Mouse (Mus musculus) C2C12 (cell line): ENCODE data around the gene Slc23a4. TPM values are rescaled to one million over a fixed set of nuclear protein-coding genes. Genes with fewer than 3 reads are reported as not detected.

ENCODE experiments used
- H3K27me3 ChIP-seq: one replicate; pipeline ENCODE4 v1.6.1; 2011; ENCODE audit not compliant: control insufficient read depth, insufficient read depth, insufficient read length
- H3K36me3 ChIP-seq: one replicate; pipeline ENCODE4 v1.6.1; 2011; ENCODE audit not compliant: control insufficient read depth, insufficient read depth
- H3K4me3 ChIP-seq: one replicate; pipeline ENCODE4 v1.5.1; 2011; ENCODE audit warnings: mild to moderate bottlenecking, control low read depth; ENCODE audit not compliant: poor library complexity, insufficient read depth, severe bottlenecking
- H3K79me2 ChIP-seq: one replicate; pipeline ENCODE4 v1.6.1; 2011; ENCODE audit not compliant: control insufficient read depth, insufficient read depth
- H3K79me3 ChIP-seq: one replicate; pipeline ENCODE4 v1.6.1; 2011; ENCODE audit warnings: low read depth, control low read depth
- H3ac ChIP-seq: one replicate; pipeline ENCODE3; 2011; ENCODE audit warnings: low read depth; ENCODE audit not compliant: control insufficient read depth, insufficient read length
- CEBPB ChIP-seq: IDR thresholded peaks from one replicate; pipeline ENCODE4 v1.6.1; 2011; ENCODE audit warnings: low read depth, mild to moderate bottlenecking, control low read depth, moderate library complexity
- CTCF ChIP-seq: IDR thresholded peaks from one replicate; pipeline ENCODE4 v1.5.1; 2011; ENCODE audit not compliant: control insufficient read depth, insufficient read depth, insufficient read length
- FOSL1 ChIP-seq: IDR thresholded peaks from one replicate; pipeline ENCODE4 v1.8.0; 2011; ENCODE audit warnings: mild to moderate bottlenecking, low read length; ENCODE audit not compliant: poor library complexity, insufficient read depth, severe bottlenecking
- MAX ChIP-seq: IDR thresholded peaks from one replicate; pipeline ENCODE4 v1.6.1; 2011; ENCODE audit warnings: mild to moderate bottlenecking, control low read depth
- MYOD1 ChIP-seq: IDR thresholded peaks from one replicate; pipeline ENCODE4 v1.6.1; 2011; ENCODE audit warnings: low read depth; ENCODE audit not compliant: control insufficient read depth, insufficient read length
- MYOG ChIP-seq: IDR thresholded peaks from one replicate; pipeline ENCODE4 v1.6.1; 2011; ENCODE audit not compliant: control insufficient read depth, insufficient read length; ENCODE audit errors: extremely low read depth
- USF1 ChIP-seq: IDR thresholded peaks from one replicate; pipeline ENCODE4 v1.6.1; 2011; ENCODE audit warnings: low read depth, mild to moderate bottlenecking, control low read depth, moderate library complexity
- polyA plus RNA-seq: library from polyadenylated mRNA; unstranded; fragments of >200 nt; fragmentation: generic; extraction: Trizol; gene quantifications from one replicate; pipeline ENCODE4 v1.2.1, GENCODE M21; 2012; ENCODE audit warnings: missing spikeins

Slc23a4 gene
- polyA plus RNA-seq, 1 experiment = 0.05 TPM

GRCm38 (mm10) chr6:34907696-34908260, 80.4 kb downstream of the Slc23a4 start:
- H3K79me3 ChIP-seq = no peaks in the 10 kb centered on the region
- peaks cover 27% of the 10 kb centered on the region for H3K36me3 ChIP-seq
- H3K79me2 ChIP-seq = peaks cover 8% of the 10 kb centered on the region
- H3K27me3 ChIP-seq = no peaks in the 10 kb centered on the region
- TF ChIP-seq FOSL1 (no peak), MAX (no peak), CEBPB (no peak), MYOG (no peak), USF1 (no peak), MYOD1 (no peak), CTCF (no peak)
- no peak overlapping the region for H3ac ChIP-seq
- H3K4me3 ChIP-seq = no peak overlapping the region

GRCm38 (mm10) chr6:34907121-34907614, 81.0 kb downstream of the Slc23a4 start:
- Histone ChIP-seq H3ac (no peak overlapping the region), H3K79me2 (peaks cover 8% of the 10 kb centered on the region), H3K4me3 (no peak overlapping the region), H3K27me3 (no peaks in the 10 kb centered on the region), H3K36me3 (peaks cover 31% of the 10 kb centered on the region), H3K79me3 (no peaks in the 10 kb centered on the region)
- TF ChIP-seq MAX (no peak), CTCF (no peak), CEBPB (no peak), MYOG (no peak), MYOD1 (no peak)

GRCm38 (mm10) chr6:34906661-34907060, 81.5 kb downstream of the Slc23a4 start:
- H3K79me2 ChIP-seq = peaks cover 8% of the 10 kb centered on the region
- no peak overlapping the region for H3K4me3 ChIP-seq
- no peak overlapping the region for H3ac ChIP-seq
- peaks cover 31% of the 10 kb centered on the region for H3K36me3 ChIP-seq
- H3K27me3 ChIP-seq = no peaks in the 10 kb centered on the region
- TF ChIP-seq USF1 = no peak
- TF ChIP-seq FOSL1 = no peak
- TF ChIP-seq MYOD1 = no peak
- no peak for TF ChIP-seq CTCF
- TF ChIP-seq CEBPB = no peak
- no peak for TF ChIP-seq MYOG
- TF ChIP-seq MAX = no peak
- H3K79me3 ChIP-seq = no peaks in the 10 kb centered on the region

- peaks cover 31% of the 10 kb centered on the region for H3K36me3 ChIP-seq
- peaks cover 8% of the 10 kb centered on the region for H3K79me2 ChIP-seq
- H3K79me3 ChIP-seq = no peaks in the 10 kb centered on the region
- no peak overlapping the region for H3K4me3 ChIP-seq
- TF ChIP-seq USF1 = no peak
- TF ChIP-seq MYOG = no peak
- no peak for TF ChIP-seq CTCF
- TF ChIP-seq CEBPB = no peak
- TF ChIP-seq MYOD1 = no peak
- no peak for TF ChIP-seq MAX
- TF ChIP-seq FOSL1 = no peak
- no peaks in the 10 kb centered on the region for H3K27me3 ChIP-seq
- H3ac ChIP-seq = no peak overlapping the region
Measured at GRCm38 (mm10) chr6:34906125-34906524, 82.1 kb downstream of the Slc23a4 start.

- TF ChIP-seq MYOD1 = no peak
- no peak for TF ChIP-seq MYOG
- no peak for TF ChIP-seq CTCF
- TF ChIP-seq CEBPB = no peak
- no peak for TF ChIP-seq FOSL1
- no peak for TF ChIP-seq USF1
- peaks cover 38% of the 10 kb centered on the region for H3K36me3 ChIP-seq
Measured at GRCm38 (mm10) chr6:34904361-34904760, 83.8 kb downstream of the Slc23a4 start.

GRCm38 (mm10) chr6:34903851-34904250, 84.4 kb downstream of the Slc23a4 start:
- Histone ChIP-seq H3ac (no peak overlapping the region), H3K36me3 (peaks cover 38% of the 10 kb centered on the region), H3K27me3 (no peaks in the 10 kb centered on the region), H3K4me3 (no peak overlapping the region), H3K79me3 (no peaks in the 10 kb centered on the region), H3K79me2 (no peaks in the 10 kb centered on the region)
- TF ChIP-seq MYOG (no peak), CTCF (no peak), USF1 (no peak), MYOD1 (no peak), CEBPB (no peak), FOSL1 (no peak), MAX (no peak)

More at GRCm38 (mm10) chr6:34904361-34904760, 83.8 kb downstream of the Slc23a4 start:
- H3K79me2 ChIP-seq = peaks cover 2% of the 10 kb centered on the region
- H3K27me3 ChIP-seq = no peaks in the 10 kb centered on the region
- H3K79me3 ChIP-seq = no peaks in the 10 kb centered on the region
- no peak overlapping the region for H3ac ChIP-seq
- H3K4me3 ChIP-seq = no peak overlapping the region
